Mouse (Mus musculus) kidney, postnatal 36 days (tissue): Measurements from ENCODE around the gene Adamts17.

Source experiments
- DNase-seq, 2 experiments: peaks; one replicate each; pipeline ENCODE4 v3.0.0; 2021 to 2022; ENCODE audit warnings: mixed read lengths in 2 of 2

Gene Adamts17

GRCm38 (mm10) chr7:67110551-67111159 is 271.1 kb downstream of the Adamts17 start:
- DNase-seq, result no peak

- DNase-seq, result peak; percentile 10 to 16
Measured at GRCm38 (mm10) chr7:67112495-67113216, 273.1 kb downstream of the Adamts17 start.

- no peak for DNase-seq
Measured at GRCm38 (mm10) chr7:67114056-67114455, 274.5 kb downstream of the Adamts17 start.

GRCm38 (mm10) chr7:67115056-67115455 is 275.5 kb downstream of the Adamts17 start:
- no peak for DNase-seq

GRCm38 (mm10) chr7:67135140-67135539 is 295.6 kb downstream of the Adamts17 start:
- DNase-seq, result no peak

GRCm38 (mm10) chr7:67142347-67143015 is 302.9 kb downstream of the Adamts17 start:
- no peak for DNase-seq

GRCm38 (mm10) chr7:67145748-67146147 is 306.2 kb downstream of the Adamts17 start:
- DNase-seq, result peak; percentile 19 to 29

GRCm38 (mm10) chr7:67146151-67146550 is 306.6 kb downstream of the Adamts17 start:
- no peak for DNase-seq

- no peak for DNase-seq
Measured at GRCm38 (mm10) chr7:67149707-67150106, 310.2 kb downstream of the Adamts17 start.

- DNase-seq, result no peak
Measured at GRCm38 (mm10) chr7:67152626-67153025, 313.1 kb downstream of the Adamts17 start.

GRCm38 (mm10) chr7:67162135-67162534 is 322.6 kb downstream of the Adamts17 start:
- no peak for DNase-seq

- DNase-seq, result no peak
Measured at GRCm38 (mm10) chr7:67168288-67168687, 328.8 kb downstream of the Adamts17 start.

GRCm38 (mm10) chr7:67168763-67169569 is 329.4 kb downstream of the Adamts17 start:
- DNase-seq, result no peak

- no peak for DNase-seq
Measured at GRCm38 (mm10) chr7:67173522-67174195, 334.1 kb downstream of the Adamts17 start.

GRCm38 (mm10) chr7:67183786-67184185 is 344.3 kb downstream of the Adamts17 start:
- no peak for DNase-seq

- peak; percentile 61 to 86 for DNase-seq
Measured at GRCm38 (mm10) chr7:67199412-67199811, 359.9 kb downstream of the Adamts17 start.
